Mouse (Mus musculus) brain, embryonic 18.5 days (tissue): Measurements from ENCODE around the gene Slc25a10.
"Not testable (repeated sequence)": the region's sequence is repeated elsewhere in the genome, so short reads cannot be mapped to it uniquely, and the experiment has no call there.

Source experiments
- DNase-seq: peaks from one replicate; pipeline ENCODE4 v3.0.0-alpha.2; 2012; ENCODE audit warnings: low read depth, low spot score

The Slc25a10 gene

DNA sequence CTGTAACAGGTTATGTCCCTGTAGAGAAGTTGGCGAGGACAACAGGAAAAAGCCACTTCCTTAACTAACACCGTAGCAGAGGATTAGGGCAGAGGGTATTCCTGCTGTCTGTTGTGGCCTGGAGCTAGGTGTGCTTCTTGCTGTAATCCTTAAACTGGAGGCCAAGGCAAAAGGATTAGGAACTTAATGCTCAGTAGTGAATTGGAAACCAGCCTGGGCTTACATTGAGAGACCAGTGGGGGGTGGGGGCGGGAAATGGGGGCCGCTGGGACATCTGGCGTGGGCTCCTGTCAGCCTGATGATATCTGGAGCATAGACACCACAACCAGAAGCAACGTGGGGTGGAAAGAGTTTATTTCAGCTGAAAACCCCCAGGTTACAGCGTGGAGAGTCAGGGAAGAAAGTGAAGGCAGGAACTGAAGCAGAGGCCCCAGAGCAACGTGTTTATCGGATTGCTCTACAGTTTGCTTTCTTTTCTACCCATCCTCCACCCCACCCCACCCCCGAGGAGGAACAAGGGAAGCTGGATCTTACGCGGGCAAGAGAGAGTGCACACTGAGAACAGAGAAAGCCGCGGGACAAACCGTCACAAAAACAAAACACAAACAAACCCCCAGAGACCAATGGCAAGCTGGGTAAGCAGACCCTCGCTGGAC, 18.9 kb downstream of the Slc25a10 start:
- DNase-seq: no peak

DNA sequence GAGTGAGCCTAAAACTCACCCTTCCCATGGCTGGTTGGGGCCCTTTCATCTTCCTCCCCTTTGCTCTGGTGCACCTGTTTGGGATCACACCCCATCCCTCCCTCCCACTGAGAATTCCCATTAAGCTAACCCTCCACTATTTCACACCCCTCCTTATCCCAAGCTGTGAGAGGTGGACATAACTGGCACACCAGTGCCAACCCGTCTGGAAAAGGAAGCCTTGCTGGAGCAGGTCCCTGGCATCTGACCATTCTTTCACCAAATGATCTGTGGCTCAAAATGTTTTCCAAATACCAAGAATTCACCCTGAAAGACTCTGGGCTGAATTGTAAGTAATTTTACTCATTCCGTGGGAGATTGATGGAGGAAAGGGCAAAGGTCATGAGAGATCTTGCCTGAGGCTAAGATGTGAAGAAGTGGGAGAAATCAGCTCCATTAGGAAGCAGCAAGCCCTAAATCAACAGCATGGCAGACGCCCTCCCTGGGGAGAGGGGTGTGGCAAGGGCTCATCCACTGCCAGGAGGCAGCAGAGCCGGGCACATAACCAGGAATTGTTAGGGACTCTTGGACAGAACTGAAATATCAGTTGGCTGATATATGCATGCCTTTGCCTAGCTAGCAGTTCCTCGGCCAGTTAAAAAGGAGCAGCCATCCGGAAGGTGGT, 21.3 kb downstream of the Slc25a10 start:
- DNase-seq: no peak

DNA sequence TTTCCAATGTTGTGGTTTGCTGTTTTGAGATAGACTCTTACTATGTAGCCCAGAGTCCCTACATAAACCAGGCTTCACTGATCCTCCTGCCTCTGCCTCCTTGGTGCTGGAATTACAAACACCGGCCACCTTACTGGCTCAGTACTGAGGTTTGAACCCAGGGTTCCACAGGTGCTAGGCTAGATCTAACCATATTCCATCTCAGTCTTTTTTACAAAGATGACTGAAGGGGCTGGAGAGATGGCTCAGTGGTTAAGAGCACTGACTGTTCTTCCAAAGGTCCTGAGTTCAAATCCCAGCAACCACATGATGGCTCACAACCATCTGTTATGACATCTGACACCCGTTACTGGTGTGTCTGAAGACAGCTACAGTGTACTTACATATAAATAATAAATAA, 22.6 kb downstream of the Slc25a10 start:
- DNase-seq: not testable (repeated sequence)

- DNase-seq: no peak
Observed at GRCm38 (mm10) chr11:120515611-120516010, 24.0 kb downstream of the Slc25a10 start.

- DNase-seq: no peak
Observed at GRCm38 (mm10) chr11:120517147-120517546, 25.5 kb downstream of the Slc25a10 start.

- no peak for DNase-seq
Observed at GRCm38 (mm10) chr11:120518027-120518426, 26.4 kb downstream of the Slc25a10 start.

GRCm38 (mm10) chr11:120518558-120518957, 26.9 kb downstream of the Slc25a10 start:
- DNase-seq: no peak

DNA sequence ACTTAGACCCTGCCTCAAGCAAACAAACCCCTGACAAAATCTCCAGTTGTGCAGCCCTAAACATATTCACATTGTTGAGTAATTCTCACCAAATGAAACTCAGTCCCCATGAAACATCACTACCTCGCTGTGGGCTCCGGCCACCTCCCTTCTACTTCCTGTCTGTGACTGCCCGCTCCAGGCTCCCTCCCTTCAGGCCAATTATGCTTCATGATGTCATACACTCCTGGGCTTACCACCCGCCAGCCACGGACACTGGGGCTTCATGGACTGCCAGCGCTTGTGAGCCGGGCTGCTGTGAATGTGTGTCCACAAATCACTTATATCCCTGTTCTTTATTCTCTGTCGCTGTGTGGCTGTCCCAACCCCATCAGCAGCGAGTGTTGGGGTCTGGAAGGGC, 28.1 kb downstream of the Slc25a10 start:
- DNase-seq: no peak

DNA sequence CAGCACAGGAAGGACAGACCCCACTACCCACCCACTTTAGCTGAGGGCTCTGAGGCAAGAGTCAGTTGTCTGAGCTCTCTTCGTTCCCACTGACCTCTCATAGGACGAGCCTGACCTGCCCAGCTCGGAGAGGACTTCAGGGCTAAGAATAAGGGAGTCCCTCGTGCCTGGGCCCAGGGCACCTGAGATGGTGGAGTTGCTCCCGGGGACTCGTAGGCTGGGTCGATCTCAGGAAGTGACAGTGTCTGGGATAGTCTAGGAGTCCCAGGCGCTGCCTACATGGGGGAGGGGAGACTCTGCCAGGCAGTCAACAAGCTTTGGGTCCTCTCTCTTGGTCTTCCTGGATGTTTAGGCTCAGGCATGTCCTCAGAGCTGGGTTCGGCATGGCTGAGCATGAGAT, 28.9 kb downstream of the Slc25a10 start:
- no peak for DNase-seq

DNA sequence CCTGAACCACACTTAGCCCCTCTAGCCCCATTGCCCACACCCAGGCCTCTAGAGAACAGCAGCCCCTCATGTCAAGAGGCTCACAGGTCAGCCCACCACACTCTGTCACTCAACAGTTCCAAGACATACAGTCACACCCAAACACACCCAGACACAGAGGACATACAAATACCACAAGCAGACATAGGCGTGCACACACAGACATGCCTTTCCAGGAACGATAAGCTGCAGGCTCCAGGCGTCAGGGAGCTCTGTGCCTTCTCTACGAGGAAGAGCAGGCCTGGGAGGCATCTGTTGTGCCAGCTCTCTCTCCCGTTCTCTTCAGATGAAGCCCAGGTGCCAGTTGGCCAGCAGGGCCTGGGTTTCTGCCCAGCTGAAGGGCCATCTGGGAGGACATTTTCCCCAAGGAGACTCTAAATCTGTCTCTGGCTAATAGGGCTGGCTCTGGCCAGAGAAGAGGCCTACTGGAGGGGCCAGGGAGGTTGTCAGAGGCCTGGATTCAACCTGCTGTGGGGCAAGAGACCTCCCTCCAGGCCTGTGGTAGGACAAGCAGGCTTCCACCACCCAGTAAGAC, 29.4 kb downstream of the Slc25a10 start:
- DNase-seq: no peak

DNA sequence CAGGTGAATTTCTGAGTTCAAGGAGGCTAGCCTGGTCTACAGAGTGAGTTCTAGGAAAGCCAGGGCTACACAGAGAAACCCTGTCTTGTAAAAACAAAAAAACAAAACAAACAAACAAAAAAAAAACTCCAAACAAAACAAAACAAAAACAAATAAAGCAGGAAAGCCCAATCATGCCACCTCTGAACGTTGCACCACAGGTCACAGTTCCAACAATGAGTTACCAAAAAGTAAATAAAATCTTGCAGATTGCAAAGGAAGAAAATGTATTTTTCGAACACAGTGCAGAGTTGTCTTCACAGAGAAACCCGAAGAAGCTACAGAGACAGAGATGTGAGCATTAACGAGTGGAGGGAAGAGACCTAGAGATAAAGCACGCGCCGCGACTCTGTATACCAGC, 30.9 kb downstream of the Slc25a10 start:
- no peak for DNase-seq

DNA sequence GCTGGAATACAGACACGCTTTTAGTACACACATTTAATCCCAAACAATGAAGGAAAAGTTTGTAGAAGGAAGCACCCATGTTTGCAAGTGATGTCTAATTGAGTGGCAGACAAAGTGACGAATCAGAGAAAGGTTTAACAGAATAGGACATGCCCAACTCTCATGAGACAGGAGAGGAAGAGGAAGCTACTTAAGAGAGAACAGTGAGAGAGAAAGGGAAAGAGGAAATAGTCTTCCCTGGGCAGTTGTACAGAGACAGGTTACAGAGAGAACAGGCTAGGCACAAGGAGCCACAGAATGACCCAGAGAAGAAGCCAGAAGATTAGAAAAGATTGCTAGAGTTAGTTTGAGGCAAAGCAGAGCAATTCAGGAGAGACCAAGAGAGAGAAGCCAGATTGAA, 34.3 kb downstream of the Slc25a10 start:
- DNase-seq: no peak

DNA sequence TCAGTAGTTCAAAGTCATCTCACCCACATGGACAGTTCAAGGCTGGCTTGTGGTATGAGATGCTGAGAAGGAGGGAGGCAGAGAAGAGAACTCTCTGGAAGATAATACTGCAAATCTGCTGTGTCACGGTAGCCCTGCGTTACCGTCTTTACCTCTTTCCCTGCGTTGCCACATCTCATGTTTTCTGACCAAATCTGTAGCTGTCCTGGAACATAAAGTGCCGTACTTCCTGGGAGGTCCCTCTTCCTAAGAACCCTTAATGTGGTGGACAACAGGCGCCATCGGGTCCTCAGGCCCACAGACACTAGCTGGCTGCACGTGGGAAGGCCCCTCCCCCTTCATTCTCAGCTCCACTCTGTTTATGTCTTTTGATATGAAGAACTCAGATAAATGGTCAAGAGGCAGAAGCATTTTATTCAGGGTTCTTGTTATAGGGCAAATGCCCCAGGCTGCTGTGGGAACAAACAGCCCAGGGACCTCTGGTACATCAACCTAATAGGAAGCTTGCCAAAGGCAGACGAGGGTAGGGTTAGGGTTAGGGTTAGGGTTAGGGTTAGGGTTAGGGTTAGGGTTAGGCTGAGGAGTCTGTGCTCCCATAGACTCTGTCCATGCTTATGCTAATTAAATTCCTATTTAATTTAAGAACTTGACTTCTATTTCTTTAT, 36.2 kb downstream of the Slc25a10 start:
- no peak for DNase-seq

DNA sequence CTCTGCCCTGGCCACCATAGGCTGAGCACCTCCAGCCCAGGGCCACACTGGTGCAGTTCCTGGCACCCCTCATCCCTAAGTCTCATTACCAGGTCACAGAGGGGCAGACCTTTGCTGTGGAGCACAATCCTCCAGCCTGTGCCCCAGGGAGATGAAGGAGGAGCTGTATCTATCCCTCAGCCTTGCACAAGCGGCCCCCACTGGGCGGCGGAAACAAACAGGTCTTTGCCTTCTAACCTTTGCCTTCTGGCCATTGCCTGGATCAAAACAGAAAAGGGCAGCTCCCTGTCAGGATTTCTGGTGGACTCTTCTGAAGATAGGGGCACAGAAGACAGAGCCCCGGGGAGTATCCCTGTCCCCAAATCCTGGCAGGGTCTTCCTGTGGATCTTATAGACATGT, 37.3 kb downstream of the Slc25a10 start:
- DNase-seq: no peak

DNA sequence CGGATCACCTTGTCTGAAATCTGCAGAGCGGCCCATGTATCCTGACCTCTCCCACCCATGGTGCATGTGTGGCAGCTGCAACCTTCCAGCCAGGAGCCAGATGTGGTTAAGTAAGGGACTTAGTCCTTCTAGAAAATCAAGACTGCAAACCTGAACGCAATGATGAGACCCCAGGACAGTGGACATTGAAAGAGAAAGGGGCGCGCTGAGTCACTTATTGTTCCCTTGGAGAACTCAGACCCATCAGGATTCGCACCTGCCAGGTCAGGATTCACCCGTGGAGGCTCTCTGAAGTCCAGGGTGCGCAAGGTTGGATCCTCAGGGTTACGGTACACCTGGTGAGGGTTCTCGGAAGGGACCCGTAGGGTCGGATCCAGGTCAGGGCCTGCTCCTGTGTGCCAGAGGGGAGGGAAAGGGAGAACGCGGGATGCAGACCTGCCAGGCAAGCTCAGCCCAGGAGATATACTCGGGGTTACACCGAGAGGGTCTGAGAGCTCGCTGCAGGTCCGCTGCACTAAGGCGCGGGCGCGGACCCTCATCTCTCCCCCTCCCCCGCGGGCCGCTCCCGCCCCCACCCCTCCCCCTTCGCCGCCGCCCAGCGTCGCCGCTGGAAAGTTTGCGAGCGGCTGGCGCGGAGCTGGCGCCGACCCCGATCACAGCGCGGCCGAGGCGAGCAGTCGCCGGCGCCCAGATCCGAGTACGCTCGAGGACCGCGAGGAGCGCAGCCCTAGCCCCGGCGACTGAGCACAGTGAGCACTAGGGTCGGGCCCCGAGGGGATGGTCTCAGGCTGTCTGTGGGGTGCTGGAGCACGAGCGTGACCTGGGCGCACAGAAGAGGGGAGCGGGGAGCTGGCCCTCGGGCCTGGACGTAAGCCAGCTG, 38.7 kb downstream of the Slc25a10 start, which contains the start of gene Gcgr:
Gcgr (plus strand) TSS at position 615 of the 880 bp plus-strand sequence.
- no peak for DNase-seq

- no peak for DNase-seq
Observed at GRCm38 (mm10) chr11:120531646-120532045, 40.0 kb downstream of the Slc25a10 start.

DNA sequence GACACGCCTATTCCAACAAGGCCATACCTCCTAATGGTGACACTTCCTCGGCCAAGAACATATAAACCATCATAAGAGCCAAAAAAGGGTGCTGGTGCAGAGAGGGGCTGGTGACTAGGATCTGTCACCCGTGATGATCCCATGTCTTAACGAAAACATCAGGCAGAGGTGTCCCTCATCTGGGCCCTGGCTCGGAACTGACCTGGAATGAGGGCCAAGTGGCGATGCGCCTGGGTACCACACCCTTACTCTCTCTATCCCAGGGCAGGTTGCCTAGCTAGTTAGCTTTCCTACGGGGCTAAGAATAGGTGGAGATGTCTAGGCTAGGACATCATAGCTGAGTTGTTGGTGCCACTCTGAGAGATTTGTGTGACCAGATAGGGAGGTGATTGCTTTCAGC, 42.5 kb downstream of the Slc25a10 start:
- DNase-seq: no peak

GRCm38 (mm10) chr11:120535145-120535544, 43.5 kb downstream of the Slc25a10 start:
- no peak for DNase-seq

DNA sequence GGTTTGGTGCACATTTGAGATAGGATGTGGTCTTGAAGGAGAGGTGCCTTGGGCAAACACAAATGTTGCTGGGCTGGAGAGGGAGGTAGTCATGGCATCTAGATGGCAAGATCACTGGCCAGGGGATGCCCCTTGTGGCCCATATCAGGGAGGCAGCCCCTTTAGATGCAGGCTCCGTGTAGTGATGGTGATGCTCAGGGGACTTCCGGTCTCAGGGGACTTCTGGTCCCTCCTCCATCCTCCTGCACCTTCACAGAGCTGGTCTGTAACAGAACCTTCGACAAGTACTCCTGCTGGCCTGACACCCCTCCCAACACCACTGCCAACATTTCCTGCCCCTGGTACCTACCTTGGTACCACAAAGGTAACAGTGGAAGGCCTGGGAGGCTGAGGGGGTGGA, 44.2 kb downstream of the Slc25a10 start:
- no peak for DNase-seq

- no peak for DNase-seq
Observed at GRCm38 (mm10) chr11:120538485-120538884, 46.8 kb downstream of the Slc25a10 start.

DNA sequence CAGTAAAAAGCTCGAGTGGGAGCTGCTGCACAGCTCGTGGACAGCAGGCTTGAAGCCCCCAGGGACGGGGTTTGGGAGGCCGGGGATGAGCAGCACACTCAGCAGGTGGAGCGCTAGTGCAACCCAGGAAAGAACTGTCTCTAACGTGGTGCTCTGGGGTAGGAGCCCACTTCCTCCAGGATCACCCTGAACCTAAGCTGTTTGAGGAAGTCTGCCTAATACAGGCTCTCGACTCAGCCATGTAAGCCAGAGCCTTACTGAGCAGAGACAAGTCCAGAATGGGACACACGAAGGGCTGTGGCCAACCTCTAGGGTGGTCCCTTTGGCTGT, 47.3 kb downstream of the Slc25a10 start:
- no peak for DNase-seq
